Mouse (Mus musculus) stomach, embryonic 14.5 days (tissue): ENCODE results near the gene Sh3yl1. TPM values are rescaled to one million over a fixed set of nuclear protein-coding genes. Genes with fewer than 3 reads are reported as not detected.

Source experiments
- ATAC-seq: fragments of 200-750 bp; cut with Nextera tagmentation; 2 replicates; pipeline ENCODE4 v1.8.0; 2017; ENCODE audit warnings: low read depth, moderate TSS enrichment; ENCODE audit not compliant: insufficient number of reproducible peaks, insufficient read depth, low FRiP score
- H3K27ac ChIP-seq: fragments of 300-500 bp; sonication (generic); 2 replicates; pipeline ENCODE4 v1.5.1; 2014; ENCODE audit warnings: mild to moderate bottlenecking, low read length, moderate library complexity, mixed read lengths
- H3K27me3 ChIP-seq: fragments of 300-500 bp; sonication (generic); 2 replicates; pipeline ENCODE4 v1.6.1; 2014; ENCODE audit warnings: low read length, control low read depth, mixed read lengths; ENCODE audit not compliant: control insufficient read depth, insufficient read depth
- H3K36me3 ChIP-seq: fragments of 300-500 bp; sonication (generic); 2 replicates; pipeline ENCODE4 v1.6.1; 2014; ENCODE audit warnings: mild to moderate bottlenecking, control low read depth, low read length, moderate library complexity, mixed read lengths; ENCODE audit not compliant: control insufficient read depth, insufficient read depth
- H3K4me1 ChIP-seq: fragments of 300-500 bp; sonication (generic); 2 replicates; pipeline ENCODE4 v1.6.1; 2014; ENCODE audit warnings: low read length, control low read depth, mixed read lengths; ENCODE audit not compliant: control insufficient read depth, insufficient read depth
- H3K4me2 ChIP-seq: fragments of 300-500 bp; sonication (generic); replicated peaks from 2 replicates; pipeline ENCODE4 v1.6.1; 2014; ENCODE audit warnings: low read depth, low read length, control low read depth
- H3K4me3 ChIP-seq: fragments of 300-500 bp; sonication (generic); 2 replicates; pipeline ENCODE4 v1.5.1; 2014; ENCODE audit warnings: low read depth, low read length, control low read depth
- H3K9ac ChIP-seq: fragments of 300-500 bp; sonication (generic); replicated peaks from 2 replicates; pipeline ENCODE4 v1.6.1; 2014; ENCODE audit warnings: low read depth, mild to moderate bottlenecking, control low read depth, low read length, moderate library complexity, mixed read lengths
- H3K9me3 ChIP-seq: fragments of 300-500 bp; sonication (generic); 2 replicates; pipeline ENCODE4 v1.6.1; 2016; ENCODE audit warnings: low read depth, low read length, control low read depth; ENCODE audit not compliant: control insufficient read depth
- WGBS: fragments of 180-500 bp; shearing (Covaris S2); extraction: QIAGEN DNeasy Blood & Tissue Kit; methylation state at CpG from one replicate; pipeline ENCODE4 v1.1.7; 2014; 5-methylcytosine and 5-hydroxymethylcytosine counted together
- polyA plus RNA-seq: library from polyadenylated mRNA; unstranded; fragments of >200 nt; fragmentation: Nextera tagmentation; extraction: Ambion mirVana; gene quantifications from 2 replicates; pipeline ENCODE4 v1.2.1, GENCODE M21; 2014

Gene Sh3yl1
- polyA plus RNA-seq, 1 experiment from 2014 or later = 24.2 TPM

DNA sequence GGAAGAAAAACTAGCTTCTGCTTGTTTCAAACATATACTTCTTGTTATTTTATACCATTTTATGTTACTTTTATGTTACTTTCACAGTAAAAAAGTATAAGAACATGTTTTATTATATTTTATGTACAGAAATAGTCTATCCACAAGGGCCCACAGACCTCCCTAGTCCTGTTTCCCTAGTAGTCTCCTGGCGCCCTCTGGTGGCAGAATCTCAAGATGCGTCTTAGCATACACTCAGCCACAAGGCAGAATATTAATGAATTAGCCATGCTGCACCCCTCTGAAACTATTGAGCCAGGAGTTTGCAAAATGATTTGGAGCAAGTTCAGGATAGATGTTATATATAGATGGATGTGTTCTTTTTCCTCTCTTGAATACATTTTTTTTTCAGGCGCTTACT lies 93.5 kb downstream of the Sh3yl1 start:
- H3K4me2 ChIP-seq = no peak overlapping the region
- no peaks in the 10 kb centered on the region for H3K36me3 ChIP-seq
- no peak overlapping the region for H3K4me3 ChIP-seq
- 15% methylated on average over 3 of the region's 3 CpGs for WGBS
- H3K27me3 ChIP-seq = no peaks in the 10 kb centered on the region
- no peaks in the 10 kb centered on the region for H3K9me3 ChIP-seq
- no peak overlapping the region for H3K27ac ChIP-seq
- no peaks in the 10 kb centered on the region for H3K4me1 ChIP-seq
- H3K9ac ChIP-seq = no peak overlapping the region
- peak; percentile 76; the same call in 1 of the 2 replicates for ATAC-seq

DNA sequence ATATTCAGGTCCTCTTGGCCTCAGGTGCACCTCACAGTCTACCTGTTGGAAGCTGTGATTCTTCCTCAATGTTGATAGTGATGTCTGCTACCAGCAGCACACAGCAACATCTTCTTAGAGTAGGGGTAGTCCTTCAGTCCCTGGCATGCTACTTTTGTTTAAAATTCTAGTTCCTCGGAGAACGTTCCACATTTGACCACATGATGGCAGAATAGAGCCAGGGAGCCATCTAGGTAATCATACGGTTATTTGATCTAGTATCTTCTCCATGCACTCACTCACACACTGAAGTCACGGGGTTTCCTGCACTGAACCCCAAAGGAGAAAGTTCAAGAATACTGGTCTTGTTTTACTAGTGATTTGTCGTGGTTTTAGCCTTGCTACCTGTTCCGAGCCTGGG lies 96.7 kb downstream of the Sh3yl1 start:
- Histone ChIP-seq H3K9ac (no peak overlapping the region), H3K4me3 (no peak overlapping the region), H3K4me2 (no peak overlapping the region), H3K27ac (no peak overlapping the region), H3K9me3 (no peaks in the 10 kb centered on the region), H3K4me1 (no peaks in the 10 kb centered on the region), H3K27me3 (no peaks in the 10 kb centered on the region), H3K36me3 (no peaks in the 10 kb centered on the region)
- 24% methylated on average over 6 of the region's 6 CpGs for WGBS
- ATAC-seq = no peak

Other genes starting within 250 kb of the Sh3yl1 start
- gene Alkal2, start 27.3 kb upstream of the Sh3yl1 start, polyA plus RNA-seq = 1.4 and 1.8 TPM in 2 replicates
- gene Acp1, start 79 bp upstream of the Sh3yl1 start, polyA plus RNA-seq = 176 and 184 TPM in 2 replicates
- gene Fam110c, start 162.2 kb downstream of the Sh3yl1 start, polyA plus RNA-seq = 6.6 and 7.4 TPM in 2 replicates